Mouse (Mus musculus) urinary bladder, adult 18-20 months (tissue): ENCODE results near the gene Lins1.

Source experiments
- DNase-seq, 2 experiments: peaks; one replicate each; pipeline ENCODE4 v3.0.0; 2022; ENCODE audit warnings: low spot score in 2 of 2, mixed read lengths in 2 of 2

Gene Lins1

GRCm38 (mm10) chr7:66689620-66690360 is at the start of gene Lins1:
Gene Lins1, plus strand, starts transcription at chr7:66689889.
- peak; percentile 96 to 99 for DNase-seq

GRCm38 (mm10) chr7:66645736-66646135 is 44.0 kb upstream of the Lins1 start:
- no peak for DNase-seq

GRCm38 (mm10) chr7:66649181-66649580 is 40.5 kb upstream of the Lins1 start:
- DNase-seq: no peak

GRCm38 (mm10) chr7:66650883-66651282 is 38.8 kb upstream of the Lins1 start:
- no peak for DNase-seq

- no peak for DNase-seq
Measured at GRCm38 (mm10) chr7:66652216-66652615, 37.5 kb upstream of the Lins1 start.

GRCm38 (mm10) chr7:66653596-66653995 is 36.1 kb upstream of the Lins1 start:
- no peak for DNase-seq

GRCm38 (mm10) chr7:66655471-66655870 is 34.2 kb upstream of the Lins1 start:
- no peak for DNase-seq

GRCm38 (mm10) chr7:66660291-66660690 is 29.4 kb upstream of the Lins1 start:
- DNase-seq: no peak

GRCm38 (mm10) chr7:66660972-66661371 is 28.7 kb upstream of the Lins1 start:
- no peak for DNase-seq

GRCm38 (mm10) chr7:66661572-66661971 is 28.1 kb upstream of the Lins1 start:
- DNase-seq: peak; percentile 56 to 60

- DNase-seq: no peak
Measured at GRCm38 (mm10) chr7:66663548-66663947, 26.1 kb upstream of the Lins1 start.

GRCm38 (mm10) chr7:66667064-66667463 is 22.6 kb upstream of the Lins1 start:
- DNase-seq: no peak

- no peak for DNase-seq
Measured at GRCm38 (mm10) chr7:66675800-66676199, 13.9 kb upstream of the Lins1 start.

- no peak for DNase-seq
Measured at GRCm38 (mm10) chr7:66682119-66682863, 7.4 kb upstream of the Lins1 start.

- no peak for DNase-seq
Measured at GRCm38 (mm10) chr7:66688721-66689120, 968 bp upstream of the Lins1 start.

- DNase-seq: no peak
Measured at GRCm38 (mm10) chr7:66689294-66689619, 432 bp upstream of the Lins1 start, which contains the start of gene Asb7. Gene Asb7, minus strand, starts transcription at chr7:66689596.

- DNase-seq: no peak
Measured at GRCm38 (mm10) chr7:66694467-66694866, 4.8 kb downstream of the Lins1 start.

- DNase-seq: no peak
Measured at GRCm38 (mm10) chr7:66702721-66703120, 13.0 kb downstream of the Lins1 start.

GRCm38 (mm10) chr7:66704631-66705030 is 14.9 kb downstream of the Lins1 start:
- DNase-seq: no peak

- no peak for DNase-seq
Measured at GRCm38 (mm10) chr7:66711166-66711565, 21.5 kb downstream of the Lins1 start.

- DNase-seq: no peak
Measured at GRCm38 (mm10) chr7:66724514-66724913, 34.8 kb downstream of the Lins1 start.

GRCm38 (mm10) chr7:66724954-66725353 is 35.3 kb downstream of the Lins1 start:
- no peak for DNase-seq

GRCm38 (mm10) chr7:66728072-66728471 is 38.4 kb downstream of the Lins1 start:
- no peak for DNase-seq
